Mouse (Mus musculus): ENCODE results near the gene Sp7.
A peak's percentile ranks its signal among the peaks of the same experiment; 100 is the strongest.

The Sp7 gene

DNA sequence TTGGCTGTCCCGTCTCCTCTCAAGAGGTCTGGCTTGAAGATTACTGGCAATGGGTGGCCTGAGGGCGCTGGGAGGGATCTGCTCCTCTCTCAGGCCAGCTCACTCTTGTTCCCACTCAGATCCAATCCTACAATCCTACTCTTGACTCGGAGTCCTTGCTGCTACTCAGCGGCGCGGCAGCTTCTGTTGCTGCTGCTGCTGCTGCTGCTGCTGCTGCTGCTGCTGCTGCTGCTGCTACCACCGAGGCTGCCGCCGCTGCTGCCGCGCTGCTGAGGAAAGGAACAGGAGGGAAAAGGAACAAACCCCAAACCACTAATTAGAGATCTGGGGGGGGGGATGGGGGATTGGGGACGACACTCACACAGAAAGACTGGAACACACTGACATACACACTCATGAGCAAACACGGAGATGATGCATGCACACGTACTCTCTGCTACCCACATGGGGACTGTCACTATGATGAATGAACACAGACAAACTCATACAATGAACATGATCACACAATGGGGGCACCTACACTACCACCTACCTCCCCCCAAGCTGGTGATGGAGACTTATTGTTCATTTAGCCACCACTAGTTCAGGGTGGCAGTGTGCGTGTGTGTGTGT, at the start of gene Sp7:
Gene Sp7 (minus strand): TSS at position 450 of the 612 bp plus-strand sequence.
- no peak for DNase-seq (ENCODE audit: low spot score)

DNA sequence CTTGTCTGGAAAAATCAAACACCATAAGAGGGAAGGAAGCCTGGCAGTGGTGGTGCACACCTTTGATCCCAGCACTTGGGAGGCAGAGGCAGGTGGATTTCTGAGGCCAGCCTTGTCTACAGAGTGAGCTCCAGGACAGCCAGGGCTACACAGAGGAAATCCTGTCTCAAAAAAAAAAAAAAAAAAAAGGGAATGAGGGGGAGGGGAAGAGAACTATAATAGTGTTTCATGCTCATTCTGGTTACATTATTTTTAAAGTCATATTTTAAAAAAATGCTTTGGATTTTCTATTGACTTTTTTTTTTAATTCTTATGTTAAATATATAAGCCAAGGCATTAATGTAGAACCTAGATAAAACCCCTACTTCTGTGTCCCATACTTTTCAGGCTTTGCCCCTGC, 46.7 kb upstream of the Sp7 start:
- no peak for DNase-seq (ENCODE audit: low spot score)

DNA sequence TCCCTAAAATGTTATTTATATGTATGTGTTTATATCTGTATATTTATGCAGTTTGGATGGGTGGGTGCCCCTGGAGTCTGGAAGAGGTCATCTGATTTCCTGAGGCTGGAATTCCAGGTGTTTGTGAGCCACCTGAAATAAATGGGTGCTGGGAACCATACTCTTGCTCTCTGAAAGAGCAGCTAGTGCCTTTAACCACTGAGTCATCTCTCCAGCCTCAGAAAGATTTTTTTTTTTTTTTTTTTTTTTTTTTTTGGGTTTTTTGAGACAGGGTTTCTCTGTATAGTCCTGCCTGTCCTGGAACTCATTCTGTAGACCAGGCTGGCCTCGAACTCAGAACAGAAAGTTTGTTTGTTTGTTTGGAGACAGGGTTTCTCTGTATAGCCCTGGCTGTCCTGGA, 44.1 kb upstream of the Sp7 start:
- no peak for DNase-seq (ENCODE audit: low spot score)

DNA sequence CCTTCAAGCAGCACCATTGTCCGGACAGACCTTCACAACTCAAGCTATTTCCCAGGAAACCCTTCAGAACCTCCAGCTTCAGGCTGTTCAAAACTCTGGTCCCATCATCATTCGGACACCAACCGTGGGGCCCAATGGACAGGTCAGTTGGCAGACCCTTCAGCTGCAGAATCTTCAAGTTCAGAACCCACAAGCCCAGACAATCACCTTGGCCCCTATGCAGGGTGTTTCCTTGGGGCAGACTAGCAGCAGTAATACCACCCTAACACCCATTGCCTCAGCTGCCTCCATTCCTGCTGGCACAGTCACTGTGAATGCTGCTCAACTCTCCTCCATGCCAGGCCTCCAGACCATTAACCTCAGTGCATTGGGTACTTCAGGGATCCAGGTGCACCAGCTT, 42.3 kb upstream of the Sp7 start:
- no peak for DNase-seq (ENCODE audit: low spot score)

DNA sequence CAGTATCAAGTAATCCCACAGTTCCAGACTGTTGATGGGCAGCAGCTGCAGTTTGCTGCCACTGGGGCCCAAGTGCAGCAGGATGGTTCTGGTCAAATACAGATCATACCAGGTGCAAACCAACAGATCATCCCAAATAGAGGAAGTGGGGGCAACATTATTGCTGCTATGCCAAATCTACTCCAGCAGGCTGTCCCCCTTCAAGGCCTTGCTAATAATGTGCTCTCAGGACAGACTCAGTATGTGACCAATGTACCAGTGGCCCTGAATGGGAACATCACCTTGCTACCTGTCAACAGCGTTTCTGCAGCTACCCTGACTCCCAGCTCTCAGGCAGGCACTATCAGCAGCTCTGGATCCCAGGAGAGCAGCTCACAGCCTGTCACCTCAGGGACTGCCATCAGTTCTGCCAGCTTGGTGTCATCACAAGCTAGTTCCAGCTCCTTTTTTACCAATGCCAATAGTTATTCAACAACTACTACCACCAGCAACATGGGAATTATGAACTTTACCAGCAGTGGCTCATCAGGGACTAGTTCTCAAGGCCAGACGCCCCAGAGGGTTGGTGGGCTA, 41.7 kb upstream of the Sp7 start:
- DNase-seq (ENCODE audit: low spot score) = no peak

DNA sequence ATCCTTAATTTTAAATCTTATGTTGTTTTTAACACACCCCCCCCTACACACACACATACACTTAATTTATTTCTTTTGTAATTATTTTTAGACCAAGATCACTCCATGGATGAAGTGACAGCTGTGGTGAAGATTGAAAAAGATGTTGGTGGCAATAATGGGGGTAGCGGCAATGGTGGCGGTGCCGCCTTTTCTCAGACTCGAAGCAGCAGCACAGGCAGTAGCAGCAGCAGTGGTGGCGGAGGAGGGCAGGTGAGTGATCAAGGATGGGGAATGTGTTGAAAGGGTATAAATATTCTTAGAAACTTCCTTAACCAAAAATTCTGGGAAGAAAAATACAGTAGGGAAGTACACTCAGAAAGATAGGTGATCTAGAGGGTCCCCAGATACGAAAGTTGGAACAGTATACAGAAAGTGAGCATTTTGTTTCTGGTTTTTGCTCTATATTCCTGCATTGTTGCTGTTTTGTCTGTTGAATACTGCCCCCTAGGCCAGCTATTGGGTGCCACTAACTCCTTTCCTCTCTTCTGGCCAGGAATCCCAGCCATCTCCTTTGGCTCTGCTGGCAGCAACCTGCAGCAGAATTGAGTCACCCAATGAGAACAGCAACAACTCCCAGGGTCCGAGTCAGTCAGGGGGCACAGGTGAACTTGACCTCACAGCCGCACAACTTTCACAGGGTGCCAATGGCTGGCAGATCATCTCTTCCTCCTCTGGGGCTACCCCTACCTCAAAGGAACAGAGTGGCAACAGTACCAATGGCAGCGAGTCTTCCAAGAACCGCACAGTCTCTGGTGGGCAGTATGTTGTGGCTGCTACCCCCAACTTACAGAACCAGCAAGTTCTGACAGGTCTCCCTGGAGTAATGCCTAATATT, 40.9 kb upstream of the Sp7 start:
- no peak for DNase-seq (ENCODE audit: low spot score)

DNA sequence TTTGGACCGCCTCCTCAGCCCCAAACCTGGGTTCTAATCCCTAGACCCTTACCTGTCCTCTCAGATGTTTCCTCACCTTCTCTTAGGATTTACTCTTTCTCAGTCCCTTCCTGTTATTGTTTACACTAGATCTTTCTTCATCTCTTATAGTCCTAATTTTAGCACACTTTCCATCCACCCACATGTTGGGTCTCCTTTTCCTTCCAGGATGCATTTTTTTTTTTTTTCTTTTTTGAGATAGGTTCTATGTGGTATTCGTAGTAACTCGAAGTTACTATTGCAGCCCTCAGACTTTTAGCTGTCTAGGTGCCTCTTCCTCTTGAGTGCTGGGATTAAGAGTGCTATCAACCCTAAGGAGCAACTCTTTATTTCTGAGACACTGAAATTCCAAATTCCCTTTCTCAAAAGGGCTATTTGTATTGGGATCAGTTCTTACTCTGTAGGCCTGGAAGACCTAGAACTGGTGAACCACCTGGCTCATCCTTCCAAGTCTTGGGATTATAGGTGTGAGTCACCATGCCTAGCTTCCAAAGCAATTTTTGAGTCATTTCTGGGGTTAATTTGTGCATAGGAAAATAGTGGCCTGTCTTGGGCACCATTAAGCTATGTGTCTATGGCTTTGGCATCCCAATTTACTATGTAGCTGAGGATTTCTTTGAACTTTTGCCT, 40.1 kb upstream of the Sp7 start:
- no peak for DNase-seq (ENCODE audit: low spot score)

DNA sequence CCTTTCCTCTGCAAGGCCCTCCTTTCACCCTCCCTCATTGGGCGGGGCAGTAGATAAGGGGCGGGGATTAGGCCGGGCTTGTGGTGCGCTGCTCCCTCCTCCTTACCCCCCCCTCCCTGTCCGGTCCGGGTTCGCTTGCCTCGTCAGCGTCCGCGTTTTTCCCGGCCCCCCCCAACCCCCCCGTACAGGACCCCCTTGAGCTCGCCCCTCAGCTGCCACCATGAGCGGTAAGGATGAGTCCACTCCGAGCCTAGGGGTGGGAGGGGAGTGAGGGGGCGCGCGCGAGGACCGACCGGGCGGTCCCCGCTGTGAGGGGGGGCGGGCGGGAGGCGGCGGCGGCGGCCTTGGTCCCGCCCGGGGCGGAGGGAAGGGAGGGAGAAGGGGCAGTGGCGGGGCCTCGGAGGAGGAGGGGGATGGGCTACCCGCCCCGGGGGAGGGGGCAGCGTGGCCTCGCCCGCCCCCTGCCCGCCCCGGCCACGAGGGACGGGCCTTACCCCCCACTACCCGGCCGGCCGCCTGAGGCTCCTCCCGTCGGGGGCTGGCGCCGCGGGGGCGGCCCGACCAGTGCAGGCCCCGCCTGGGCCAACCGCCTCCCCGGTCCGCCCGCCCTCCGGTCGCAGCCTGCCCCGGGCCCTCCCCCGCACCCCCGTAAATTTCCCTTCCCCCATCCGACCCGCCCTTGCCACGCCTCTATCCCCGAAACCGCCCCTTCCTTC, 39.4 kb upstream of the Sp7 start:
- DNase-seq (ENCODE audit: low spot score) = peak; percentile 46

DNA sequence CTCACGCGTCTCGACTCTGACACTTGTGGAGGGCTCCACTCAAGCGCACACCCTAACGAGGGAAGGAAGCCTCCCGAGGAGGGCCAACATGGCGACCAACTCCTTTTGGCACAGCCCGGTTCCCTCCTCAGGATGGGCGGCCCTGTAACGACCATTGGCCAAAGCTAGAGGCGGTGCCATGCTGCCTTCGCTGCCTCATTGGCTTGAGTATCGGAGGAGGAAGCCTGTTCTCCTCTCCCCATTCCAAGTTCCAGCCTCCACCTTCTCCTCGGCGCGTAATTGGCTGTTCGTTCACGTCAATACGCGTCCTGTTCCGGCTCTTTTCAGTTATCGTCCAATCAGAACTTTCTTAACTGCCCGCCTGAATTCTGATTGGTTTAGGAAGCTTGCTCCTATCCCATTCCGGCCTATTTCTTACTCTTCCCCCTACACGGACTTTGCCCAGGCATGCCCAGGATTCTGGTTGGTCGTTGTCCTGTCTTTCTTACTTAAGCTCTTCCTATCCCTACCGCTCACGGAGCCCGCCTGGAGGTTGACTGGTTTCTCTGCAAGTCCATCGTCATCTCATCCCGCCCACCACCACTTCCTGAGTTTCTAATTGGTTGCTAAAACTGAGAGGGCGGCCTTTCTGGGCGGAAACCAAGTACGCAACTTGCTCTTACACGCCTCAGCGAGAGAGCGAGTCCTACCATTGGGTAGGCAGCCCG, 38.7 kb upstream of the Sp7 start, which contains the start of gene Sp1:
Gene Sp1 (plus strand): TSS at position 655 of the 707 bp plus-strand sequence.
- peak; percentile 88 for DNase-seq (ENCODE audit: low spot score)

DNA sequence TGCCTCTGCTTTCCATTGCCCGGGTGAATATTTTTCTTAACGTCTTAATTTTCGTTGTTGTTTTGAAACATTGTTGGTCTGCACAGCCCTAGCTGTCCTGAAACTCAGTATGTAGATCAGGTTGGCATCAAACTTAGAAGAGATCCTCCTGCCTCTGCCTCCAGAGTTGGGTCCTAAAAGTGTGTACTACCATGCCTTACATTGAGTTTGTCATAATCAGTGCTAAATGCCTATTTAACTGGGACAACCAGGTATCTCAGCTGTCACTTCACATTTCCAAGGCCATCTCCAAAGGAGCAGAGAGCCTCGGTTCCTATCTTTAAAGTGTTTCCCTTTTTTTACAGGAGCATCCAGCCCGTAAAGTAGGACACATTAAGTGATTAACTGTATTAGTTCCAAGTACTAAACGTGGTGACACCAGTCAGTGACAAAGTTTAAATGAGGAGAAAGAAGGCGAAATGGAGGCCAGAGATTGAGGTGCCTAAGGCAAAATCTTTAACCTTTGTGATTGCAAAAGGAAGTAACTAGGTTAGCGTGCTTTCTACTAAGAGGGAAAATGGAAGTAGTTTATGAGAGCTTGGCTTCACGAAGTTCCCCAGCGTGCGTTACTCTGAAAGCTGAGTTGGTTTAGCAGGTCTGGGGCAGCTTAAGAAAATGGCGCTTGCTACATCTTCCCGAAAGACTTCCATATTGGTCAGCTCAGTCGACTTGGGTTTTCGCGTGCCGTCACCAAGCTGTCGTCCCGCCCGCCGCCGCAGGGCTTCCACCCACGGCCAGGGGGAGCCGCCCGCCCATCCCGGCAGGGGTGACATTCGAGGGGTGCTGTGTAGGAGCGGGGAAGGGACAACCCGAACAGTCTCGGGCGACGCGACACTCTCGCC, 37.9 kb upstream of the Sp7 start:
- DNase-seq (ENCODE audit: low spot score) = no peak

DNA sequence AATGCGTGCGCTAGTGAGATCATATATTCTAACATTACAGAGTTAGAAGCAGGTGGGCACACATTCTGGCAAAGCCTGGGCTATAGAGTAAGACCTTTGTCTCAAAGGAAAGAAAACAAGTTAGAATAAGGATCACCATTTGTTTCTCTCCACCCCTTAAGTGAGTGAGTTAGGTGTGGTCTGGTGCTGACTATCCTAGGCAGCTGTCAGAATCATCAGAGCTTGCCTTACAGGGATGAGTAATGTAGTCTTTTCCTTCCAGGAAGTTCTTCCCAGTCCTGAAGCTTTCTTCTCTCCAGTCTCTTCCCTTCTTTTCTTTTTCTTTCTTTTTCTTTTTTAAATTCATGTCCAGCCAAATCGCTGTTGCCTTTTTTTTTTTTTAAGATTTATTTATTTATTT, 35.2 kb upstream of the Sp7 start:
- DNase-seq (ENCODE audit: low spot score) = no peak

DNA sequence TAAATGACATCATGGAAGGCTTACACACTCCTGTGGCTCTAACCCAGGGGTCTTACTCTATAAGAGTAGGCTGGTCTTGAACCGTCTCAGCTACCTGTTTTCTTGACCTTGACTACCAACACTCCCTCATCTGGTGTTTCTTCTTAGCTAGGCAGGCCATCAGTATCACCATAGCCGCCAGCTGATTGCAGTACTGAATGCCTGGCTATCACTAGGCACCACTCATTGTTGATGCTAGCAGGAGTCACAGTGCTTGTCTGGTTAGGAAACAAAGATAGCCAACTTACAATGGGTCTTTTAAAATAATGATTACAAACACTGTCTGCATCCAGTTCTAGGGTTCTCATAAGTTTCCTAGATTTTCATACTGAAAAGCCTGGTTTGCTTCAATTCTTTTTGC, 34.3 kb upstream of the Sp7 start:
- DNase-seq (ENCODE audit: low spot score) = no peak

DNA sequence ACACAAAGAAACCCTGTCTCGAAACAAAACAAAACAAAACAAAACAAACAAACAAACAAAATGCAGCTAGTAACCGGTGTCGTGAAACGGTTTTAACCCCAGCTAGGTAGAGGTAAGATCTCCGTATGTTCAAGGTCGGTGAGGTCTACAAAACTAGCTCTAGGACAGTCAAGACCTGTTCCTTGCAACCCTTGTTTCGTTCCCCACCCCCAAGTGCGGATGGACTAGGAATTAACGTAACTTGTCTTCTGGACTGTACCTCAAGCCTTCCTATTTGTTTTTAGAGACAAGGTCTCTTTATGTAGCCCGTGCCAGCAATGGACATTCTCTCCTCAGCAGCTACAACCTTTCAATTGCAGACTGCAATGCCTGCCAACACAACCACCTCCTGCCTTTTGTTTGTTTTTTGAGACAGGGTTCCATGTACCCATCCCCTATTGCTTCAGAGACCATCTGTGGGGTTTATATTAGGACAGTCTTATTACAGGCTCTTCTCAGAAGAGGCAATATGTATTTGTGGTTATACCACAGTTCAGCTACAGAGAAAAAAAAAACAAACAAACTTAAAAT, 33.6 kb upstream of the Sp7 start:
- DNase-seq (ENCODE audit: low spot score) = no peak

DNA sequence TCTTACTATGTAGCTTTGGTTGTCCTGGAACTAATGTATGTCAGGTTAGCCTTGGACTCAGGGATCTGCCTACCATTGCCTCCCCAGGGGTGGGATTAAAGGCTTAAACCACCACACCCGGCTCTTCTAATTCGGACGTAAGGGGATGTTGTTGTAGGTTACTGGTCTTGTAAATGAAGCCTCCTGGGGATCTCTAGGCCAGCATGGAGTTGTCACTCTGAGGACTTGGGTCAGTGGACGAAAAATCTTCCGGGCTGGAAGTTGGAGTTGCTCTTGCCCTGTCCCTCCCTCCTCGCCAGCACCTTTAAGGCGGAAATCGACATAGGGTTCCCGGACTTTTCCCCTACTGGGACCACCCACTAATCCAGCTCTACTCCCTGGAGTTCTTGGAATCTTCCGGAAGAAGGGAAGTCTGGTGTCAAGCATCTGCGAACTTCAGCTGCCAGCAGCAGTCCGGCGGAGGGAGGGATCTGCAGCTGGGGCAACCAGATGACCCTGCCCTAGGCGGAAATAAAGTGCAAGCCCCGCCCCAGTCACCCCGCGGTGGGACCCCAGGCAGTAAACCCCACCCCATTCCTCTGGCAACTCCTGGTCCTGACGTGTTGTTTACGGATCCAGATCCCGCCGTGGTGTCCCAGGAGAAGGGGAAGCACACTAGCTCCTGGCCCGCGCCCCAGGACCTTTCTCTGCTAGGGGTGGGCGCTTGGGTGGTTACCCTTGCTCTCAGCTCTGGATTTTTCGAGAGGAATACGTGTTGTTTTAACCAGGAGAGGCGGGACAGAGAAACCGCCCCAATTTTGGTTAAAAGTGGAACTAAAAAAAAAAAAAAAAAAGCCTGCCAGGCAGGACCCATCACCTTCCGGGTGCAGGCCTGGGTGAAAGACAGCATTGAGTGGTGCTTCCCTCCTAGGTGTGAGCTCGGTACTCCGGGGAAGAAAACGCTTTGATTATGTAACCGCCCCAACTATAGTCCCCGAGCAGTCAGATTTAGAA, 32.5 kb upstream of the Sp7 start:
- DNase-seq (ENCODE audit: low spot score) = peak; percentile 45

DNA sequence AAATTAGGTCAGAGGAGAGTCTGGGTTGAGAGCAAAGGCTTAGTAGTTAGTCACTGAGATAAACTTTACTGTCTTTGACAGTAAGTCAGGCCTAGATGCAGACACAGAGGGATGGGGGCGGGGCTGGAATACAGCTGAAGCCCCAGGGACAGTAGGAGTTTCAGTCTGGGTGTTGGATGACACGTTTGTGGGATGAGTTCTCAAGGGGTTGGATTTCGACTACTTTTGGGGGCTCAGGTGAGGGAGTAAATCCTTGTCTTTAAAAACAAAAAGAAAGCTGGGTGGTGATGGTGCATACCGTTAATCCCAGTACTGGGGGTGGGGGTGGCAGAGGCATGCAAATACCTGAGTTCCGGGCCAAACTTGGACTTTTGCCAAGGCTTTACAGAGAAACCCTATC, 31.6 kb upstream of the Sp7 start:
- no peak for DNase-seq (ENCODE audit: low spot score)

DNA sequence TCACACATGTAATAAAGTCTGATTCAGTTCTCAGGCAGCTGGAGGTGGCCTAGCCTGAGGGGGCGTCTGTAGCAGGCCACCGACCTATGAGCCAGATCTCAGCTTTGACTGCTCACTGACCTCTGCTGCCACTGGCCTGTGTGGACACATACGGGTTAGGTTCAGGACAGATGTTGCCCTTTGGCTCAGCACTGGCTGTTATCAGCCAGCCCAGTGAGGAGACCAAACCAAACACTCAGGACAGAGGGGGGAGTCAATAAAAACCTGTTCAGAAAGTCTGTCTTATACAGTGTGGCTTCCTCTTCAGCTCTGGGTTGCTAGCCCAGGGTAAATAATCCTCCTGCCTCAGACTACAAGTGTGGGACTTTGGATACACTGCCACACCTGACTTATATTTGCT, 28.1 kb upstream of the Sp7 start:
- no peak for DNase-seq (ENCODE audit: low spot score)

DNA sequence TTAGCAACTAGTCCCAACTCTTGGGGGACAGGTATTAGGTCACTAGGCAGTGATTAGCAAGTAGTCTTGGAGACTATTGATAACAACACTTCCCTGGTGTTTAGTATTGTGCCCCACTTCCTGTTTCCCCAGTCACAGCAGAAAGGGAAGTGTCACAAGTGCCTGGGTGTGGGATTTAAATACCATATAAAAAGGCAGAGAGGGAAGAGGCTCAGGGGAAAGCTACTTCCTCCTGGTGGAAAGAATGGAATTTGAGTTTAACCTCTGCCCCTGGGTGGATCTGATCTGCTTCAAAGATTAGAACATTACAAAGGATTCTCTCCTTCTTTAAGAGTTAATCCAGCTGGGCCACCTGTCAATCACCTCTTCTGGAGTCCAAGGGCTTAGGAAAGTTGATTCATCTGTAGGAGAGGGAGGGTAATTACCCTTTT, 26.6 kb upstream of the Sp7 start:
- DNase-seq (ENCODE audit: low spot score) = no peak

DNA sequence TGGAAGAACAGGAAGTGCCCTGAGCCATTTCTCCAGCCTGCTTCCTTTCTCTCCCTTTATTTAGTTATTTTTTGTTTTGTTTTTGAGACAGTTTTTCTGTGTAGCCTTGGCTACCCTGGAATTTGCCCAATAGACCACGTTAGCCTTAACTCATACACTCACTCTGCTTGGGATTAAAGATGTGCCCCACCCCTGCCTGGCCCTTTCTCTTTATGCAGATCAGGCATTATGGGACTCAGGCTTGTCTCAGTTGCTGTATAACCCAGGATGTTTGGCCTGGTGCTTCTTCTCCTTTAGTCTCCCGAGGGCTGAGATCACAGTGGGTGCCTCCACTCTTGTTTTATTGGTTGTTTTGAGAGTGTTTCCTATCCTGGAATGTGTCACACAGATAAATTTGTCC, 25.5 kb upstream of the Sp7 start:
- DNase-seq (ENCODE audit: low spot score) = no peak

DNA sequence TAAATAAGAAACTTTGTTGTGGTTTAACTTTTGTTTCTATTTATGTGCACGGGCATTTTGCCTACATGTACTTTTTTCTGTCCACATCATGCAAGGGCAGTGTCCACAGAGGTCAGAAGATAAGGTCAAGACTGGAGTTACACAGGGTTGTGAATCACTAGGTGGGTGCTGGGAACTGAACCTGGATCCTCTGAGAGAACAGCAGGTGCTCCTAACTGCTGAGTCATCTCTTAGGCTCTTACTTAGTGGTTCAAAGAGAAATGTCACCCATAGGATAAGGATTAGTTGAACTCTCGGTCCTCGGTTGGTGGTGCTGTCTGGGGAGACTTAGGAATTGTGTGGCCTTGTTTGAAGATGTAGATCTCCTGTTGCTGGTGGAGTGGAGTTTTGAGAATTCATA, 22.0 kb upstream of the Sp7 start:
- DNase-seq (ENCODE audit: low spot score) = no peak
